Mouse (Mus musculus) neural tube, embryonic 10.5 days (tissue): Measurements from ENCODE around the gene Pate3.
"Not testable (repeated sequence)": the region's sequence is repeated elsewhere in the genome, so short reads cannot be mapped to it uniquely, and the experiment has no call there.

Source experiments
- DNase-seq: peaks from one replicate; pipeline ENCODE4 v3.0.0-alpha.2; 2017; ENCODE audit warnings: low spot score; ENCODE audit errors: extremely low spot score

Gene Pate3

DNA sequence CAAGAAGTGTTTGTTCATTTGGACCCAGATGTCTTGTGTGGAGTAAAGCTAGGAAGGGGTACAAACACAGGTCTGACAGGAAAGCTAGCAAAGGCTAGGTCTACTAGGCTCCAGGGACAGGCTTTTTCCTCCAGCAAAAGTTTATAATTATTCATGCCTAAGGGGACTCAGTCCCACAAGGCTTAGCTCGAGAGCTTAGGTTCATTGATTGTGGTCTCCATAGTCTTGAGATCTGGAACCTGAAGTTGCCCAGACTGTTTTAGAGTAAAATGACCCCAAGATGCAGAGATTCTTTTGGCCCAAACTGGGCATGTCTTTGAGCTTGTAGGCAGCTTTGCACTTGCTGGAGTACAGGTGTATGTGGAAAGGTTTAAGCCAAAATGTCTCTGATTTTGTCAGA is at the start of gene Pate3:
Pate3 (minus strand) TSS at position 101 of the 400 bp plus-strand sequence.
- no peak for DNase-seq

DNA sequence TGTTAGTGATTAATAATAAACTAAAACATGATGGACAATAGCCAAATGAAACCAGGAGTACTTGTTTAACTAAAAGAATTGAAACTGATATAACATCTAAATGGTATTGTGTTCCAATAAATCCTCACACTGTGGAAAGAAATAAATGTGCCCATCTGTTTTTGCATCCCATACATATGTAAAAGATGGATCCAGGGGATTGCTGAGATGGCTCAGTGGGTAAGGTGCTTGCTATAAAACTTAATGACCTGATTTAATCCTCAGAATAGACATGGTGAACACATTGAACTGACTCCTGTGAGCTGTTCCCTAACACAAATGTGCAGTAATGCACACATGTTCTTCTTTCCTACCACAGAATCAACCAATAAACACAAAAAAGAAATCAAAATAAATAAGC is 43.9 kb upstream of the Pate3 start:
- DNase-seq, result no peak

- DNase-seq, result no peak
Measured at GRCm38 (mm10) chr9:35687013-35687412, 39.0 kb upstream of the Pate3 start, which contains the start of gene Pate1. Pate1 (minus strand) TSS chr9:35687390.

DNA sequence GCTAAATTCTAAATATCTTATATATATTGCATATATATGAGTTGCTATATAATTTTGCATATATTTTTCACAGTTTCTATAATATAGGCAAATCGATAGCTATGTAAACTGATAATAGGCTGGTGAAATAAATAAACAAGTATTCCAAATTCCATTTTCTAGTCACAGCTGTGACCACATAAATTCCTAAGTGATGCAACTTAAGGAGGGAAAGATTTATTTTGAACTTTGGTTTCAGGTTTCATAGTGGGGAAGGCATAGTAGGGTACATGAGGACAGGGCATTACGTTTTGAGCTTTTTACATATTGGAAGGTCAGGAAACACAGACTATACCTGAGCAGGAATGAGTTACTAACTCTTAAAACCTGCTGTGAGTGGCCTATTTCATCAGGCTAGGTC is 25.6 kb upstream of the Pate3 start:
- no peak for DNase-seq

DNA sequence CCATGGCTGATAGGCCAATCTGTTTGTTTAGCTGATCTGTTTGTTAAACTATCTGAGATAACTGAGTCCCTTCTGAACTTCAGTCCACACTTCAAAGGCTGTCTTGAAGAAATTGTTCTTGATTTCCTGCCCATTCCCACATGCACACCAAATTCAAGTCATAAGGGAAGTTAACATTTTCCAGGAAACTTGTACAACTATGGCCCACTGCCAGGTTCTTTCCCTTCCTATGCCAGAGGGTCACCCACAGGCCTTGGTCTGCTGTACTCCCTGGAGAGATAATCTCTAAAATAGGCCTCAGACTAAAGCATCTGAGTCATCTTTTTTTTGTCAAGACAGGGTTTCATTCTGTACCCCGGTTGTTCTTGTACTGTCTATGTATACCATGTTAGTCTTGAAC is 15.0 kb downstream of the Pate3 start:
- no peak for DNase-seq

- DNase-seq, result not testable (repeated sequence)
Measured at GRCm38 (mm10) chr9:35616784-35617183, 31.2 kb downstream of the Pate3 start.

GRCm38 (mm10) chr9:35614005-35614404 is 34.0 kb downstream of the Pate3 start:
- DNase-seq, result no peak

GRCm38 (mm10) chr9:35611841-35612240 is 36.2 kb downstream of the Pate3 start, which contains the start of gene Pate4:
Pate4 (minus strand) TSS chr9:35611941.
- no peak for DNase-seq

DNA sequence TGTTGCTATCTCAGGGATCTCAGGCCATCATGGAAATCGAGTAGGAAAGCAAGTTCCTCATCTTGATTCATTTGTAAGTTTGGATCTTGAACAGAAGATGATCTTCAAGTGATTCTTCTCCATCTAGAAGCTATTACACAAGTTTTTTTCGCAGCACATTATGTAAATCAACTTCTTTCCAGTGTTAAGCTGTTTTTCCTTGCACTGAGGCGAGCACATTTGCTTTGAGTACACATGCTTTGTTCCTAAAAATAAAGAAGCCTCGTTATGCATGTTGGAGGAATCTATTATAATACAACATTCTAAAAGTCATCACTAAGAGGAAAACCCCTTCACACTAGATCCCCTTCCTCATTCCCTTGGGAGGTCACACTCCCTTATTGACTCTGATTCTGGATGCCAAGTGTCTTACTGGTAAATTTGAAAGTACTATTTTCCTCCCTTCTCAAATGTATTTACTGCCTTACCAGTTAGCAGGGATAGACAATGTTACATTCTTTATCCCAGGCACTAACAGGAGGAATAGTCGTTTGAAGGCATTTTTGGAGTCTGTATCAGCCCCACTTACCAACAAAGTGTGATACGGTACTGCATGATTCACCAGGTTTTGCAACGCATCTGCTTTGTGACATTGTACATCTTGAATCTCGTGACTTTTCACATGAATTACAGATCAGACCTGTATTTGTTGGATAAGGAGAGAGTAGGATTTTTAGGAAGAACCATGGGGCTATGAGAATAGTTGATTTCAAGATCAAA is 40.2 kb downstream of the Pate3 start:
- DNase-seq, result no peak
